Mouse (Mus musculus) mature B cell (primary cell): Measurements from ENCODE around the gene Prr5.
"Not testable (repeated sequence)": the region's sequence is repeated elsewhere in the genome, so short reads cannot be mapped to it uniquely, and the experiment has no call there.

Source experiments
- in situ Hi-C: fragments of 300-500 bp; cut with MboI; formaldehyde crosslinking; loops from 2 replicates; pipeline ENCODE4 v1.14.3; 2019

The Prr5 gene

DNA sequence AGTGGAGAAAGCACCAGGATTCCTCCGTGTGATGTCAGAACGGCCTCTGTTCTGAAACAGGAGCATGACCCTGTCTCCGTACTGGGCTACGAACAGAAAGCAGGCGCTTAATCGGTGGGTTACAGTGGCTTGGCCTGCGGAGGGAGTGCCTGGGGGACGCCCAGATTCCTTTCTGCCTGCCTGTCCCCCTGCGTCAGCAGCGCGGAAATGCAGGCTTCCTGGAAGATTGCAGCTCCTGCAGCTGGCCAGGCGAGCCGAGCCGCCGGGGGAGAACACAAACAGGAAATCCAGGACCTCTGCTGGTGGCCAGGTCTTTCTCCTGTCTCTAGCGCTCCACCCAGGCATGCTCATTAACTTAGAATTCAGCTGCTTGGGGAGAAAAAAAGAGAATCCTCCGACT lies 45.3 kb downstream of the Prr5 start:
- in situ Hi-C loops, result loop anchor here (5.0 kb wide), 1 partner anchor 37 kb away; no protein-coding TSS in a partner anchor

DNA sequence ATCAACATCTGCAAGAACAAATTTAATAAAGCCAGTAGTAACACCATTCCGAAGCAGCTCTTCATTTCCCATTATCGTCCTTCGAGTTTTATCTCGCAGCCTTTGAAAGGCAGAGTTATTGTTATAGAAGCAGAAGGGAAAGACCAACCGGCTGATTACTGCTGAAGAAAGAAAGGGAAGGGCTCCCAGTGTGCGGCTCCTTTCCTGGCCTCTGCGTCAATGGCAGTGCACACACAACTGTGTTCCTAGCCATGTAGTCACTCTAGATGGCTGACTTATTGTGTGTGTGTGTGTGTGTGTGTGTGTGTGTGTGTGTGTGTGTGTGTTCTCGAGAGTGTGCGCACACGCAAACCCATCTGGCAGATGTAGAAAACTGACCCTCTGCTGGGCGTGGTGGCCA lies 45.7 kb downstream of the Prr5 start:
- in situ Hi-C loops, result loop anchor here (5.0 kb wide), 1 partner anchor 38 kb away; no protein-coding TSS in a partner anchor

DNA sequence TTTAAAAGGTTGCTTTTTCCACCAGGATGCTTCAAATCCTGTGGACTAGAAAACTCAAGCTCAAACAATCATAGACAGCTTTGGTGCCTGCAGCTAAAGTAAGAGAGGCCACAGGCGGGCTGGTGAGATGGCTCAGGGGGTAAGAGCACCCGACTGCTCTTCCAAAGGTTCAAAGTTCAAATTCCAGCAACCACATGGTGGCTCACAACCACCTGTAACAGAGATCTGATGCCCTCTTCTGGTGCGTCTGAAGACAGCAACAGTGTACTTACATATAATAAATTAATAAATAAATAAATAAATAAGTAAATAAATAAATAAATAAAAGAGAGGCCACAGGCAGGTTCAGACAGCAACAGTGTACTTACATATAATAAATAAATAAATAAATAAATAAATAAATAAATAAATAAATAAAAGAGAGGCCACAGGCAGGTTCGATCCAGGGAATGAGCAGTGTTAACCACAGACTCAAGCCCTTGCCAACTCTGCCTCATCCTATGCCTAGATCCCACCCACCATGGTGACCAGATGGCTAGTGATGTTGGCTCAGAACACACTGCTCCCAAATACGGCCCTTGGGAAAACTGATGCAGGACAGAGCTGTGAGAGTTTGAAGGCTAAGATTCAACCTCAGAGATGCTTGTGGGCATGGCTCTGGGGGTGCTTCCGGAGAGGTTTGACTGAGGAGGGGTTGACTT lies 48.3 kb downstream of the Prr5 start:
- in situ Hi-C loops, result loop anchor here (5.0 kb wide), 1 partner anchor 40 kb away; no protein-coding TSS in a partner anchor

DNA sequence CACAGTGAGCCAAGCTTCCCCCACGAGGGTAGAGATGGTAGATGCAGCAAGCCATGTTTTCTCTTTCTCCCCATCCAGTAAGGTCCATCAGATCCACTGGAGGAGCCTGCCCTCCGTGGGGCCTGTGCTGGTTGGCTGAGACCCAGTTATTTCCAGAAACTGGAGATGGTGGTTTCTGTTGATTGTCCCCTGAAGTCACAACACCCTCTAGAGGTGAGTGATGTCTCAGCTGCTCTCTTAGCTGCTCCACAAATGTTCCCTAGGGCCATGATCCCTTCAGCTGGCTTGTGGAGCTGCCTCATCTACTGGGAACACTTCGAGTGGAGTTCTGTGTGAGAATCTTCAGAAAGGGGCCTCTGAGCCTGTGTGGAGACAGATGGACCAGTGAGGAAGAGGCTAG lies 49.4 kb downstream of the Prr5 start:
- in situ Hi-C loops, result loop anchor here (5.0 kb wide), 1 partner anchor 41 kb away; no protein-coding TSS in a partner anchor

DNA sequence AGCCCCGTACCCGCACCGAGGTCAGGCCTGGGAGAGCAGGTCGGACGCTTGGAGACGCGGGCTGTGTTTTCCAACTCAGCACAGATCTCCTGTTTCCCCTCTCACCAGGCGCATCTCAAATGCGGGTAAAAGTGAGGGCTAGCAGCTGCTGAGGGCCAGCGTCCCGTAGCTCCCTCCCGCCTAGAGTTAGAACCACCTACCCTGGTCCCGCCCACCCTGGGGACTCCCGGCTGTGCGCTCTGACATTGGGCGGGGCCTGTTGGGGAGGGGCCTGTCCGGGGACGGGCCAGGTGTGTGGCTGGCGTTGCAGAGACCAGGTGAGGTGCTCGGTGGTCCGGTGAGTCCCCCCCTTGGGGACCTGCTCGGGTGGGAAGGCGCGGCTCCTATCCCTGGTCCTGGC lies 50.4 kb downstream of the Prr5 start, which contains the start of gene Arhgap8:
Gene Arhgap8 (plus strand): TSS at position 262 of the 400 bp plus-strand sequence.
- in situ Hi-C loops, result loop anchor here (5.0 kb wide), 1 partner anchor 42 kb away; no protein-coding TSS in a partner anchor

DNA sequence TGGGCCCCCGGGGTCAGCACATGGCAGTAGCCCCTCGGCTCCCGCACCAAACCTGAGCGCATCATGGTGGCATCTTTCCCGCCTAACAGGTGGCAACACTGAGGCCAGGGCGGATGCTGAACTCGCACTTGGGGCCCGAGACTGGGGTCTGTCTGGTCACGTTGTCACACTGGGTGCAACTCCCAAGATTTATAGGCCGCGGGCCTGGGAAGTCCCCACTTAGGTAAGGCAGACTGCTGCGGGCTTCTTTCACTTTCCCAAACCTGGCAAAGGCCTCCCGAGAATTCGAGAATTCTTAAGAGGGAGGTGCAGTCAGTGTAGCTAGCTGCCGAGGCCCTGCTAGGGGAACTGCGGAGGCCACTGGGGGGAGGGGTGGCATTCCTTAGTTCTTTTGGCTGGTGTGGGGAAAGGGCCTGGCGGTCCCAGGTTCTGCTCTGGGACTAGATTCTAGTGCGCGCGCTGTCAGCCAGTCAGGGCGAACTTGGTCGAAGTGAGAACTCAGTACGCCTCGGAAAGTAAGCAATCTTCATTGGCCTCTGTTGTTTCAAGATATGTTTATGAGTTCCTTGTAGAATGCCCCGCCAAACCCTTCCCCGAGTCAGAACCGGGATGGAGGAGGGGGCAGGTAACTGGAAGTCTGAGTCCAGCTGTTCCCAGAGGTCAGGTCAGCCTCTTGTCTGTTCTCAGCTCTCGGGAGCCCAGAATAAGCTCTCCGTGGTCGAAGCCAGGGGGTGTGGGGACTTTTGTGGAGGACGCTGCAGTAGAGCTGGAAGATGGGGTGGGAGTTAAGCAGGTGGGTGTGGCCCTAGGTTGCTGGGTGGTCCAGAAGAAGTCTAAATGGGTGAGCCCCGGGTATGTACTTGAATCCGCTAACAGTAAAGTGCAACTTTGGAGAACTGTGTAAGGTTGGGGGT lies 51.1 kb downstream of the Prr5 start:
- in situ Hi-C loops, result no loop called here

DNA sequence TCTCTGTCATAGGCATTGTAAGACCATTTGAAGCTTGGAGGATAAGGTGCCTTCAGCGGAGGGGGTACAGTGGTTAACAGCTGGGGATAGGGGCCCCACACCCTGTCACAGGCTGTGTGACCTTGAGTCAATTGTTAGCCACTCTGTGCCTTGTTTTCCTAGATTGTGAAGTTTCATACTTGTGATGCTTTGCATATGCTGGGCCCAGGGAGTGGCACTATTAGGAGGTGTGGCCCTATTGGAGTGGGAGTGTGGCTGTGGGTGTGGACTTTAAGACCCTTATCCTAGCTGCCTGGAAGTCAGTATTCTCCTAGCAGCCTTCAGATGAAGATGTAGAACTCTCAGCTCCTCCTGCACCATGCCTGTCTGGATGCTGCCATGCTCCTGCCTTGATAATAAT lies 54.2 kb downstream of the Prr5 start:
- in situ Hi-C loops, result not testable (repeated sequence)

DNA sequence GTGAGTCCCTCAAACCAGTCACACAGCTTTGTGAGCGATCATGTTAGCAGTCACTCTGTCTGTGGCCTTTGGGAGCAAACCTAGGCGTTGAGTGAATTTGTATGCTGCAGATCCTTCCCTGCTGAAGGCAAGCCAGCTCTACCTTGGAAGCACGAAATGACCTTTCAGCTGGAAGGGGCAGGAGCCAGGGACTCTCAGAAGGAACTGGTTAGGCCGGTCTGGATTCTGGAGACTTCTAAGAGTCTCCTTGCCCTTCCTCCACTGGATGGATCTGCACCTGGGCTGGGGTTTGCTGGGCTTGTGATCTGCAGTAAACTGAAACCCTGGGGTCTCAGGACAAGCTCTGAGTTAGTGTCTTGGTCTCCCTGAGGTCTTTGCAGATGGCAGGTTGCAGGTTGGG lies 54.8 kb downstream of the Prr5 start:
- in situ Hi-C loops, result no loop called here

DNA sequence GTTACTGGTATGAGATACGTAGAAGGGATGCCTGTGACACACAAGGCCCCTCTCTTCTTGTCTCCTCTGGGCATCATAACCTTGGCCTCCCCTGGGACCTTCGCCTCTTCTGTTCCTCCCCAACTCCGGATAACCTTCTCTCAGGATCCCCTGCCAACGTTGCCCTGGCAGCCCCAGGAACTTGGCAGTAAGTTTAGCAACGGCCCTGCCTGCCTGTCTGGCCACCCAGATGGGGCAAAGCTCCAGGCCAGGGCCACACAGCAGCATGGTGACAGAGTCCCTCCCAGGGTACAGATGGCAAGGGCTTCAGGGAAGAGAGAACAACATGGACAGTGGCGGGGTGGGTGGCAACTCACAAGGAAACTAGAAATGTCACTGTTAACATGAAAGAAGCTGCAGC lies 60.3 kb downstream of the Prr5 start:
- in situ Hi-C loops, result no loop called here

DNA sequence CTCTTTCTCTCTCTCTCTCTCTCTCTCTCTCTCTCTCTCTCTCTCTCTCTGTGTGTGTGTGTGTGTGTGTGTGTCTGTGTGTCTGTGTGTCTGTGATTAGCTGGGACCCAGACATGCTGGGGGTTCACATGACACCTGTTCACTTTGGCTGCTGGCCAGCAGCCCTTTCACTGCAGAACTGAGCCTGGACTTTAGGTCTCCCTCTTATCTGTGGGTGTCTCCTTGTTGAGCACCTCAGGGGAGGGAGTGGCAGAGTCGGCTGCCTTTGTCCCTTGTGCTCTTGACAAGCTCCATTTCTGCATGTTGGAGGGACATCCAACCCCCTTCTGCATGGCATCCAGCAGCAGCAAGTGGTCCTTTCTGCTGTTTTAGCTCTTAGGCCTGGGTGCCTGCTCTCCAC lies 61.5 kb downstream of the Prr5 start:
- in situ Hi-C loops, result no loop called here

DNA sequence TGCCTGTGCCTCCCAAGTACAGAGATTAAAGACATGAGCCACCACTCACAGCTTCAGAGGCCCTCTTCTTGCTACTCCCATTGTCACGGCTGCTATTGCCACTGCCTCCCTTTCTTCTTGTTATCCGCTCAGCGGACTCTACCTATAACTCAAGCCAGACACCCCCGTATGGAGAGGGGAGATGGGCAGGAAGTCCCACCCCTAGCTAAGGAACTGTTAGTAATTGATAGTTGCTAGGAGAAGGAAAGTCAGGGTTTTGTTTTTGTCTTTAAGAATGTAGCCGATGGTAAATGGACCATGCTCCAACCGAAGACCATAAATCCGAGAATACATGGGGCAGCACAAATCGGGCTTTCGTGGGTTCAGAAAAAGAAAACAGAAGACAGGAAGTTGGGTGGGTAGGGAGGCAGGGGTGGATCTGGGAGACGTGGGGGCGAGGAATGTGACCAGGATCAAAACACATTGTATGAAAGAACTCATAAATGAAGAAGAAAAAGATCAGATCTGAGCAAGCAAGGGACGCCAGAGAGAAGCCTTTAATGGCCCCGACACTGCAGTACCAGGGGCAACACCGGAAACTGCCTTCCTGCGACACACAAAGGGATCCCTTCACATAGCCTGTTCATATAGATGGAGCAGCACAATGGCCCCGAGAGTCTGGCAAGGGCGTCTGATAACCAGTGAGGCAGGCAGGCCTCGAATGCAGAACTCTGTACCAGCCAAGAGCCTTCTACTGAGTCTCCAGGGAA lies 62.4 kb downstream of the Prr5 start:
- in situ Hi-C loops, result no loop called here

DNA sequence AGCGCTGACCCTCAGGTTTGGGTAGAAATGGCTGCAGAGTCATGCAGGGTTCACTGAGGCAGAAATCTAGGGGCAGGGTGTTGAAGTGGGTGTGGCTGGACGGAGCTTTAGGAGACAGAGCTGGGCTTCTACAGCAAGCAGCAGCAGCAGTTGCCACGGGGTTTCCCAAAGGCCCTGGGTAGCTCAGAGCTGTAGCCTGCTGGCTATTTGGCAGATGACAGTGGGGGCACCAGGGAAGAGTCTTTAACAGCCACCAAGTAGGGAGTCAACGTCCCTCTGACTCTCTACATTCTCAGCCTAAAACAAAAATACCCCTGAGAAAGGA lies 63.0 kb downstream of the Prr5 start:
- in situ Hi-C loops, result no loop called here

DNA sequence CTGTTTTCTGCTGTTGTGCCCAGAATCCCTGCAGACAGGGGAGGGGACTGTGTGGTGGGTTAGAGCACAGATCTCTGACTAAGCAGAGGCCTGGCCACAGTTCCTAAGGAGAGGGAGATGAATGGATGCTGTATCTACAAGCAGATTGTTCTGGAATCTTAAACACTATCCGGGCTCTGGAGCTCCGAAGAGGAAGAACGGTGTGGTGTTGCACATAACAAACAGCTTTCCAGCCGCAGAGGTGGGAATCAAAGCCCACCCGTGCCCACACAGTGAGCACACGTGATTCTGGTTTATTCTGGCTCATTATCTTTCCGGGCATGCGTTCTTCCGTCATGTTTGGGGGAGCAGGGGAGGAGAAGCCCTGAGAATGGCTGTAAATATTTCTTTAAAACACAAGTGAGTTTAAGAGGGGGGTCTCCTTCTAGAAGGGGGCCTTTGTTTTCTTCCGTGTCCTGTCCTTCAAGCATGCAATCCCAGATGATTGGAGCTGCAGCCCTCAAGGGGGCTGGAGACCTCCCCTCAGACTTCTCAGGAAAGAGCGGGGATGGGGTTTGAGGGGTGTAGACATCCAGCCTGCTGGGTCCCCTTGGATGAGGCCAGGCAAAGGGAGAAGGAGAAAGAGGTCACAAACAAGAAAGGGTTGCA lies 67.0 kb downstream of the Prr5 start:
- in situ Hi-C loops, result no loop called here

DNA sequence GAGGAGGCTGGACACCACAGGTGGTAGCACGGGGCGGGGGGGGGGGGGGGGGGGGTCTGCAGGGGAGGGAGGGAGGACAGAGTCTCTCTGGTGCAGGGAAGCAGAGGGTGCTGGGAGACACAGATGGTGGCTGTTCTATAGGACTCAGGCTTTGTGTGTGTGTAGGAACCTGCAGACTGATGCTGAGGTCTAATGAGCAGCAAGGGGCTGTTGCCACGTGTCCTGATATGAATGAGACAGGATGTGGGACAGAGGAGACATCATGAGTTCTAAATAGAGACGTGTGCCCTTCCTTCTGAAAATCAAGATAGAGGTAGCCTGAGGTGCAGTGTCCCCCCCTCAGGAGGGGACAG lies 67.5 kb downstream of the Prr5 start:
- in situ Hi-C loops, result no loop called here

DNA sequence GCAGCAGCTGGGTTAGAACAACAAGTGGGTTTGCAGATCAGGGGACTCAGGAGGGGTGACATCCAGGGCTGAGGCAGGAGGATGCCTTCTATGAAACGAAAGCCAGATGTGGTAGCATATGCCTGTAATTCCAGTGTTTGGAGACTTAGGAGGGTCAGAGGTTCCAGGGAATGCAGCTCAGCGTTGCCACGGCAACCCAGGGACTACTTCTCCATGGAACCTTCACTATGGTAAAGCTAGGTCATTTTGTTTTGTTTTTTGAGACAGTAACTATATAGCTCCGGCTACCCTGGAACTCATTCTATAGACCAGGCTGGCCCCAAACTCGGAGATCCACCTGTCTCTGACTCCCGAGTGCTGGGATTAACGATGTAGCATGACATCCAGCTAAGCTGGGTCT lies 68.8 kb downstream of the Prr5 start:
- in situ Hi-C loops, result no loop called here

DNA sequence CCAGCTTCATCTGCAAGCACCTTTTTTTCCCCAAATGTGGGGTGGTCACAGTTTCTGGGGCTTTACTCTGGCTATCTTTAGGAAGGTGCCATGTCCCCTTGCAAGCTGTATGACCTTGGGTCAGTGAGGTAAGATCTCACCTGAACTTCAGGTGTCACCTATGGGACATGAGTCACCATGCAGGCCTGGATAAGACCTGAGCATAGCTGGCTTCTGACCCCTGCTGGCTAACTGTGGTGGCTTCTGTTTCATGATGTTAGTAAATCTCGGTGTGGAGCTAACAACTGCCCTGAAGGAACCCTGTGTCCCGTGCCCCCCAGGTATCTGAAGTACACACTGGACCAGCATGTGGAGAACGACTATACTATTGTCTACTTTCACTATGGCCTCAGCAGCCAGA lies 72.2 kb downstream of the Prr5 start:
- in situ Hi-C loops, result no loop called here

DNA sequence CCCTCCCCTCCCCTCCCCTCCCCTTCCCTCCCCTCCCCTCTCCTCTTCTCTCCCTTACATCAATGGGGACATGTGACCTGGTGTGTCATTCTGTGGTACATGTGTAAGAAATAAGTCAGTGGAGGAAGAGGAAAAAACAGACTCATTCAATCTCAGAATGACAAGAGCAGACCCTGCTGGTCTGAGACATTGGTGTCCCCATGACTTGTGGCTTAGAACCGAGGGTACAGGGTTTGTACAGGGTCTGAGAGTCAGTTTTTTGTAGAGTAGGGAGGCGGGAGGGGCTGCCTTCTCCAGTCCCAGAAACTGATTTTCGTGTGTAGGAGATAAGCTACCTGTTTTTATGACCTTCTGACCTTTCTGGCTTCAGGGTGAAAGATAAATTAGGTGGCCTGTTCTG lies 73.9 kb downstream of the Prr5 start:
- in situ Hi-C loops, result no loop called here

DNA sequence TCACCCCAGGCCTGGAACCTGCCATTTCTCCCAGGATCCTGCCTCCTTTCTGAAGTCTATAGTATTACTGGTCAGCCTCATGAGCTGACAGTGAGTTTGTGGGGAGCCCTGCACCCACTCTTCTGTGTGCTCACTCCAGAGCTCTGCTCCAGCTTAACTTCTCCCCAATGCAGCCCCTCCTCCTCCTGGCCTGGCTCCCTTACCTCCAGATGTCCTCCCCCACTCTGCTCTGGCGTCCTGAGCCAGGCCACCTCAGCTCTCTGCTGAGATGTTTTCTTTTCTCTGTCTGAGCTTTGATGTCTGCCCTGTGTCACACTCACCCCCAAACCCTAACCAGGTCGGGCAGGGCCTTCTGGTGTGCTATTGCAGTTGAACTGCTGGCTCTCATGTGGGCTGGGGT lies 74.9 kb downstream of the Prr5 start:
- in situ Hi-C loops, result no loop called here

DNA sequence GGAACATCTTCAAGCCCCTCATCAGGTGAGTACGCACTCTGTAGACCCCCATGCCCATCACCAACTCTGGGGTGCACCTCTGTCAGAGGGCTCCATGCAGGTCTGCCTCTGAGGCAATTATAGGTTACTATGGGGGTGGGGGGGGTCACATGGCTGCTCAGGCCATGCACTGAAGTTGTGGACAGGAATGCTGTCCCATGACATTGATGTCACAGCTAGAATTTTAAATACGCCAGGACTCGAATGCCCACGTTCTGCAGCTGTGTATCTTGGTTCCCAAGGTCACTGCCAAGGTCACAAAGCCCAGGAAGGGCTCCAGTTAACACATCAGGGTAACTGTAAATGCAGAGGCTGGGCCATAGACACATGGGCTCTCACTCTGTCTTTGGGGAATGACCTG lies 76.4 kb downstream of the Prr5 start:
- in situ Hi-C loops, result no loop called here
